Mouse (Mus musculus): ENCODE results near the gene Gm8857.
"Not testable (repeated sequence)": the region's sequence is repeated elsewhere in the genome, so short reads cannot be mapped to it uniquely, and the experiment has no call there.

The Gm8857 gene

DNA sequence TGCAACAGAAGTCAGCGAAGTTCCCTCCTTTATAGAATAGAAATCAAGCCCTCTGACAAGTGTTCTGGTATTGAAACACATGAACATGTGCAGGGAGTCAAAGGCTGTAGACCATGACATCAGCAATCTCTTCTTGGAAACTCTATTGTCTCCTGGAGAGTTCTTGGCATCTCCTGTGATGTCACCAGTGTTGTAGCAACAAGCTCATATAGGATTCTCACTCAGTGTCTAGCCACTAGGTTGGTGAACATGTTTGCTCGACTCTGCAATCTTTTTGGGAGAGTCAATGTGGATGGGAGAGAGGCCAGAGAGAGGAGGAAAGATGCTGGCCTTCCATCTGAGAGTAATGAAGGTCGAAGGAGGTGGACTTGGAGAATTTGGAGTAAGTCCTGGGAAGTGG, at the start of gene Gm8857, which contains the start of gene Gm8871:
TSS of gene Gm8857 (plus strand) at position 303 of the 400 bp plus-strand sequence.
TSS of gene Gm8871 (plus strand) at position 301 of the 400 bp plus-strand sequence.
- in situ Hi-C loops (cut with MboI; ENCODE audit: low sequenced_read_pairs), result not testable (repeated sequence)

DNA sequence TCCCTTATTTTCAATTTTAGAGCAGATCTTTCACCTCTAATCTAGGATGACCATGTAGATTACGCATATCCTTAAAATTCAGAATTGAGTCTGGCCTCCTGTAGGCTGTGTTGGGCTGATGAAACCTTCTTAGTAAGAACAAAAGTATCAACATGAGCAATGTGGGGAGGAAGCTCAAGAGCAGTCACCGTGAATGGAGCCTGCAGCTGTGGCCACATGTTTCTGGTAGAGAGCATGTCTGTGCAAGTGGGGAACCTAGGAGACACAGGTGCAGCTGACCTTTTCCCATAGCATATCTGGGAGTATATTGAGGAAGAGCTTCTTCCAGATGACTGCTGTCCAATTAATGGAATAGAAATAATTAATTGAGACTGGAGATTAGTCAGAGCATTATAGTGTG, 5.9 kb downstream of the Gm8857 start:
- in situ Hi-C loops (cut with MboI; ENCODE audit: low sequenced_read_pairs), result not testable (repeated sequence)

DNA sequence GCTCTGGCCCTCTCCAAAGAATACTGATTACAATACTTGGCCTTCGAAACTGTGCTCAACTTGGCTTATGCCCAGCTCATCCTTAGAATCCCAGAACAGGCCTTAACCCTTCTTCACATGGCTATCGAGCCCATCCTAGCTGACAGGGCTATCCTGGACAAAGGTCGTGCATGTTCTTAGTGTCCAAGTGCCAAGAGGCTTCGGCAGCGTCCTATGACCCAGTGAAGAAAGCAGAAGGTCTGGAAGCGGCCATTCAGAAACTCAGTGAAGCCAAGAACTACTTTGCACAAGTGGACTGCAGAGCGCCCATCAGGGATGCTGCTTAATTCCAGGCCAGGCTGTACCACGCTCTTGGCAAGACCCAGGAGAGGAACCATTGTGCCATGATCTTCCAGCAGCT, 10.4 kb downstream of the Gm8857 start:
- in situ Hi-C loops (cut with MboI; ENCODE audit: low sequenced_read_pairs), result not testable (repeated sequence)
